In genomic region chr15:90109445-90109988, GRCm38 (mm10) we compare ENCODE assay signal across 17 mouse cellular contexts.
DNase-seq lines count a peak whose midpoint lies in the region; ATAC-seq and TF ChIP-seq lines count a peak whose summit lies in the region.
"Had no signal": no experiment of that assay in that cellular context is flagged by ENCODE, and none has a peak within 500 bp of the region (broad histone marks: within the 10 kb centered on the region; RNA-seq: fewer than 3 reads in every experiment).

No protein-coding gene starts in this region.

- H3K4me2 ChIP-seq in liver, embryonic 16.5 days (ENCODE audit: low read depth, low read length): no peak overlapping the region
- H3K4me2 ChIP-seq: forebrain, embryonic 12.5 days; lung, embryonic 15.5 days; neural tube, embryonic 12.5 days had no signal

- no peak overlapping the region for H3K4me3 ChIP-seq in liver, adult 2 months (ENCODE audit: insufficient read depth, low read depth, low read length)
- H3K4me3 ChIP-seq in liver, embryonic 16.5 days (ENCODE audit: low read depth, low read length): no peak overlapping the region
- H3K4me3 ChIP-seq: forebrain, embryonic 12.5 days; hindbrain, embryonic 10.5 days; layer of hippocampus, adult 2 months; lung, embryonic 15.5 days; neural tube, embryonic 12.5 days had no signal

- H3K79me2 ChIP-seq in liver, adult 2 months (ENCODE audit: control insufficient read depth, insufficient read depth, low read length): no peaks in the 10 kb centered on the region

- peak; percentile 62 for ATAC-seq in liver, embryonic 16.5 days (ENCODE audit: low read depth)
- ATAC-seq: Patski had no signal

- intact Hi-C loops in heart, postnatal 14 days (cut with DNase I): no loop called here

- no peak overlapping the region for H3K27ac ChIP-seq in liver, adult 2 months (replicated peaks; ENCODE audit: insufficient read depth, low read depth, low read length)
- no peak overlapping the region for H3K27ac ChIP-seq in liver, embryonic 16.5 days (ENCODE audit: low read length)
- H3K27ac ChIP-seq: forebrain, embryonic 12.5 days; hindbrain, embryonic 10.5 days; layer of hippocampus, adult 2 months; lung, embryonic 15.5 days; neural tube, embryonic 12.5 days had no signal

- no peak for TF ChIP-seq POLR2A in liver, adult 2 months (IDR thresholded peaks at IDR 0.05; ENCODE audit: extremely low read depth, insufficient read depth, low read length)

- 75% methylated on average over 3 of the region's 3 CpGs for WGBS in liver, adult 2 months
- 18% methylated on average over 3 of the region's 3 CpGs for WGBS in liver, embryonic 16.5 days (ENCODE audit: insufficient replicate concordance)

- H3K4me1 ChIP-seq in liver, adult 2 months (ENCODE audit: control insufficient read depth, insufficient read depth, low read length): no peaks in the 10 kb centered on the region
- H3K4me1 ChIP-seq in liver, embryonic 16.5 days (ENCODE audit: control insufficient read depth, low read depth, low read length): no peaks in the 10 kb centered on the region
- H3K4me1 ChIP-seq: forebrain, embryonic 12.5 days; hindbrain, embryonic 10.5 days; lung, embryonic 15.5 days; neural tube, embryonic 12.5 days had no signal

- no peaks in the 10 kb centered on the region for H3K27me3 ChIP-seq in liver, adult 2 months (ENCODE audit: control insufficient read depth, insufficient read depth, low read length)
- H3K27me3 ChIP-seq in liver, embryonic 16.5 days (ENCODE audit: control insufficient read depth, insufficient read depth, low read depth, low read length): no peaks in the 10 kb centered on the region
- H3K27me3 ChIP-seq: forebrain, embryonic 12.5 days; lung, embryonic 15.5 days; neural tube, embryonic 12.5 days had no signal

- no peak overlapping the region for H3K9ac ChIP-seq in liver, adult 2 months (ENCODE audit: low read depth, low read length)
- H3K9ac ChIP-seq in liver, embryonic 16.5 days (ENCODE audit: low read depth, low read length): no peak overlapping the region
- H3K9ac ChIP-seq: forebrain, embryonic 12.5 days; lung, embryonic 15.5 days; neural tube, embryonic 12.5 days had no signal

- H3K9me3 ChIP-seq in liver, embryonic 16.5 days (replicated peaks; ENCODE audit: control insufficient read depth, low read length): no peaks in the 10 kb centered on the region
- H3K9me3 ChIP-seq: forebrain, embryonic 12.5 days; hindbrain, embryonic 10.5 days; lung, embryonic 15.5 days; neural tube, embryonic 12.5 days had no signal

- DNase-seq in heart, adult 18-20 months: peak; percentile 4 to 31
- no peak for DNase-seq in heart, postnatal 14 days
- peak; percentile 12 for DNase-seq in liver, adult 2 months (ENCODE audit: extremely low read depth, low read depth, low spot score)
- DNase-seq in liver (no peak), MN1 (ENCODE audit: low spot score) (no peak)
- DNase-seq in brain, adult 2 months (ENCODE audit: low read depth, low spot score): peak; percentile 40
- DNase-seq in urinary bladder, postnatal 10 days (ENCODE audit: low spot score): no peak
- DNase-seq: cerebellum, postnatal 14 days; kidney, adult 9 months; left cerebral cortex, postnatal 4 days had no signal

- H3K36me3 ChIP-seq in liver, adult 2 months (ENCODE audit: control insufficient read depth, insufficient read depth, low read length): no peaks in the 10 kb centered on the region
- H3K36me3 ChIP-seq in liver, embryonic 16.5 days (ENCODE audit: control insufficient read depth, insufficient read depth): no peaks in the 10 kb centered on the region
- H3K36me3 ChIP-seq: forebrain, embryonic 12.5 days; hindbrain, embryonic 10.5 days; lung, embryonic 15.5 days; neural tube, embryonic 12.5 days had no signal

- TF ChIP-seq CTCF in liver, adult 2 months (IDR thresholded peaks at IDR 0.05; ENCODE audit: low read depth, low read length): no peak

Comparison
In these comparisons a context has a peak if more than half of its experiments do, and no peak if none do; other contexts are left out.
1. DNase-seq: peak in heart, adult 18-20 months (2 of 2), liver, adult 2 months (single experiment) and brain, adult 2 months (single experiment); none in heart, postnatal 14 days (0 of 2), liver (single experiment), urinary bladder, postnatal 10 days (single experiment) and MN1 (single experiment).